Mouse (Mus musculus): Measurements from ENCODE around the gene 1700018F24Rik.
"Not testable (repeated sequence)": the region's sequence is repeated elsewhere in the genome, so short reads cannot be mapped to it uniquely, and the experiment has no call there.

1700018F24Rik gene

GRCm38 (mm10) chr5:145042690-145043089, at the start of gene 1700018F24Rik:
1700018F24Rik (plus strand) TSS chr5:145042990.
- not testable (repeated sequence) for DNase-seq (ENCODE audit: low read depth, low spot score)

DNA sequence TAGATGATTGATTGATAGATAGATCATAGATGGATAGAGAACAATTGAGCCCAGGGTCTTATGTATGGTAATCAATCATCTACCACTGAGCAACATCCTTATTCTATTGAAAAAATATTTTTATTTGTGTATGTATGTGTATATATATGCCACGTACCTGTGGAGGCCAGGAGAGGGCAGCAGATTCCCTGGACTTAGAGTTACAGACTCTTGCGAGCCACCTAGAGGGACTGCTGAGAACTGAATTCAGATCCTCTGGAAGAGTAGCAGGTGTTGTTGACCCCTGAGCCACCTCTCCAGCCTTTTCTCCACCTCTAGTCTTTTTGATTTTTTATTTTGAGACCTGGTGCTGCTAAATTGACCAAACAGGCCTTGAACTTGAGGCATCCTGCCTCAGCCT, 44.3 kb upstream of the 1700018F24Rik start:
- peak; percentile 83 for DNase-seq (ENCODE audit: low read depth, low spot score)

- no peak for DNase-seq (ENCODE audit: low read depth, low spot score)
These were observed 39.4 kb upstream of the 1700018F24Rik start for GRCm38 (mm10) chr5:145003362-145003761.

DNA sequence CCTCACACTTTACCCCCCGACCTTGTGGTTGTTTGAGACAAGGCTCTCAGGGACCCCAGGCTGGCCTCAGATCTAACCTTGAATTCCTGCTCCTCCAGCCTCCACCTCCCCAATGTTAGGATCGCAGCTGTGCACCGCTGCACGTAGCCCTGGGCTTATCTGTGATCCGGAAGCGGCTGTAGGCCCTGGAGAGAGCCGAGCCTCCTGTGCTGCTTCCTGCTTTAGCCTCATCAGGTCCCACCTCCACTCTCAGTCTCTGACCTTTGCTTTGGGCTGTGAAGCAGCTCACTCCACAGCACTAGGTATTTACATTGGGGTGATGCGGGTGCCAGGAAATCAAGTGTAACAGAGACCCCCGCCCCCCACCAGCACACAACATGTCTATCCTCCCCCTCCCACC, 38.3 kb upstream of the 1700018F24Rik start:
- no peak for DNase-seq (ENCODE audit: low read depth, low spot score)

- DNase-seq (ENCODE audit: low read depth, low spot score): no peak
These were observed 37.2 kb upstream of the 1700018F24Rik start for GRCm38 (mm10) chr5:145005596-145005995.

DNA sequence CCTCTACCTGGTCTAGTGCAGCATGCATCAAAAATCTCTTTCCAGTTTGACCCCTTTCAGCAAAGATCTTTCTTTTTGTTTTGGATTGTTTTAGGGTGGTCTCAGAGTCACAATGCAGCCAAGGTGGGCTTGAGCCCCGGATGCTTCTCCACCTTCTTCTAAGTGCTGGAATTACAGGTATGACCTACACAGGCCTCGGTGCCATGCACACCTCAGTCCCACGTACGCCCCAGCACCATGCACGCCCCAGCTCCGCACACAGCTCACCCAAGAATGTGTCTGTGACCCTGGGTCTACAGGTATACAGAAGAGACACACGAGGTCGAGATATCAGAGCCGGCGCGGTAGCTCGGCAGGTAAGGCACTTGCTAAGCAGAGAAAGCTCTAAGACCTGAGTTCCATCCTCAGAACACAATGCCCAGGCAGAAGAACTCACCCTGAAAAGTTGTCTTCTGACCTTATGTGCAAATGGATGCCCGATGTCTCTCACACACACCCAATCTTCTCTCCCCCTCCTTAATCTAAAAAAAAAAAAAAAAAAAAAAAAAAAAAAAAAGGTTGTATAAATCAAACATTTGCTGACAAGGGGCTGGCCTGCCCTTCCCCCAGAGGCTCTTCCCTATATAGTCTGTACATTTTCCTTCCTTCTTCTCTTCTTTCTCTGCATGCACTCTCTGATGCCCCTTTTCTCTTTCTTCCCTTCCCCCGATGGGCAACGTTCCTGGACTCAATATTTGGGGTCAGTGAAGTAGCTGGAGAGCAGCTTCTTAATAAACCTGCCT, 33.7 kb upstream of the 1700018F24Rik start:
- no peak for DNase-seq (ENCODE audit: low read depth, low spot score)

- no peak for DNase-seq (ENCODE audit: low read depth, low spot score)
These were observed 28.5 kb upstream of the 1700018F24Rik start for GRCm38 (mm10) chr5:145014278-145014677.

DNA sequence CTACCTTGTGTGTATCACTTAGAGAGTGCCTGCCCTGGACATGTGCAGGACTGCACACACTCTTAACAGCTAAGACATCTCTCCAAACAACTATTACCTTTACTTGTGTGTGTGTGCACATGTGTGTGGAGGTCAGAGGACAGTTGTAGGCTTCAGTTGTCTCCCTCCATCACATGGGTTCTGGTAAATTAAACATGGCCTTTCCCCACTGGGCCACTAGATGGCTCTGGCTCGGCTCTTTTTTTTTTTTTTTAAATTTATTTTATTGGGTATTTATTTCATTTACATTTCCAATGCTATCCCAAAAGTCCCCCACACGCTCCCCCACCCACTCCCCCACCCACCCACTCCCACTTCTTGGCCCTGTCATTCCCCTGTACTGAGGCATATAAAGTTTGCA, 26.0 kb upstream of the 1700018F24Rik start:
- not testable (repeated sequence) for DNase-seq (ENCODE audit: low read depth, low spot score)

GRCm38 (mm10) chr5:145020254-145020653, 22.5 kb upstream of the 1700018F24Rik start:
- not testable (repeated sequence) for DNase-seq (ENCODE audit: low read depth, low spot score)

GRCm38 (mm10) chr5:145020712-145021111, 22.1 kb upstream of the 1700018F24Rik start:
- DNase-seq (ENCODE audit: low read depth, low spot score): not testable (repeated sequence)

GRCm38 (mm10) chr5:145030476-145030875, 12.3 kb upstream of the 1700018F24Rik start:
- not testable (repeated sequence) for DNase-seq (ENCODE audit: low read depth, low spot score)

DNA sequence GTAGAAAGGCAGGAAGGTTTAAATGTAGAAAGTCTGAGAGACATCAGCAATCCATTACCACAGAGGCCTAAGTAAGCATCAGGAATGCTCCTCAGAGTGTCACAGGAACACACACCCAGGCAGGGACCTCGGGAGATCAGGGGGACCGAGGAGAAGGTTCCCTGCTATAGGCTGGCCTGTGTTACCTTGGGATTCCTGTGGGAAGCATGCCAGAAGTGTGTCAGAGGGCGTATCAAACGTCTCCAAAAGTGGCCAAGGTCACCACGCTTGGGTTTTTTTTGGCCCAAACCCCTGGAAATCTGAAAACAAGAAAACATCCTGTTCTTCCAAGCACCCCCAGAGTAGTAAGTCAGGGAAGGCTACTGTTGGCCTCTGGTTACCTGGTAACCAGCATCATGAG, 10.4 kb upstream of the 1700018F24Rik start, which contains the start of gene Gm4871:
Gm4871 (minus strand) TSS at position 364 of the 400 bp plus-strand sequence.
- DNase-seq (ENCODE audit: low read depth, low spot score): not testable (repeated sequence)

DNA sequence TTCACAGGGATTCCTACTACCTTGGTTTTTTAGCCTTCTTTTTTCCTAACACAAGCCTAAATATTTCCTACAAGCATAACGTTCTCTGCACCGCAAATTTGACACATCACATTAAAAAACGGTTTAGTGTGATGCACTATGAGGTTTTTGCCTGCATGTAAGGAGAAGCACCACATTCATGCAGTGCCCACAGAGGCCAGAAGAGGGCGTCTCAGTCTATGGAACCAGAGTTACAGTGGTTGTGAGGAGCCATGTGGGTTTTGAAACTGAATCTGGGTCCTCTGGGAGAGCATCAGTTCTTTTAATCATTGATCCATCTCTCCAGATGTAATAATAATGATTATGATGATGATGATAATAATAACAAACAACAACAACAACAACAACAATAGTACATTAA, 1.2 kb upstream of the 1700018F24Rik start:
- DNase-seq (ENCODE audit: low read depth, low spot score): peak; percentile 54

DNA sequence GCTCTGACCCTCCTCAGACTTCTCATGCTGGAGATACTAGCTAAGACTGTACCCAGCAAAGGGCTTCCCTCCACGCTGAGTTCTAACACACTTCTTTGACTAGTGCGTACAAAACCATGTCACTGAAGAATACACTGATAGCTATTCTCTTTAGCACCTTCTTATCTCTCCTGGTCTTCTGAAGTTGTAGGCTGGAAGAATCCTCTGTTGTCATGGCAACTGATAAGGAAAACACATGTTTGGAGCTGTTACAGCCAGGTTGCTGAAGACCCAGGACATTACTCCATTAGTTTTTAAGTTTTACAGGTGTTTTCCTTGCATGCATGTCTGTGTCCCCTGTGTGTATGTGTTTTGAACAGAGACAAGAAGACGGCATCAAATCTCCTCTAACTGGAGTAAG, 11.4 kb downstream of the 1700018F24Rik start:
- DNase-seq (ENCODE audit: low read depth, low spot score): not testable (repeated sequence)

GRCm38 (mm10) chr5:145057907-145058306, 15.1 kb downstream of the 1700018F24Rik start:
- DNase-seq (ENCODE audit: low read depth, low spot score): no peak

DNA sequence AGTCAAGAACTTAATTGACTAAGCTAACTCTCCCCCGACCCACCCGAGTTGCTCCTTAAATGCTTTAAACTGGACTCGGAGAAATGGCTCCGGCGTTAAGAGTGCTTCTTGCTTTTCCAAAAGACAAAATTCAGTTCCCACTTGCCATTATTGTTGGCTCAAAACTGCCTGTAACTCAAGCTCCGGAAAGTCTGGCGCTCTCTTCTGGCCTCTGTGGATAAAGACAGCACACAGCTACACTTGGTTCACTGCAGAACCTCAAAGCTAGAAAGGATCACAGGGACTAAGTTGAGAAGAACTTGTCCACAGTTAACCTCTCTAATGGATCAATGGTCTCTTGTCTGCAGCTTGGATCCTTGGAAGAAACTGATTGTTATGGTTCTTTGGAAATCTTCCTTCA, 15.9 kb downstream of the 1700018F24Rik start:
- DNase-seq (ENCODE audit: low read depth, low spot score): no peak

DNA sequence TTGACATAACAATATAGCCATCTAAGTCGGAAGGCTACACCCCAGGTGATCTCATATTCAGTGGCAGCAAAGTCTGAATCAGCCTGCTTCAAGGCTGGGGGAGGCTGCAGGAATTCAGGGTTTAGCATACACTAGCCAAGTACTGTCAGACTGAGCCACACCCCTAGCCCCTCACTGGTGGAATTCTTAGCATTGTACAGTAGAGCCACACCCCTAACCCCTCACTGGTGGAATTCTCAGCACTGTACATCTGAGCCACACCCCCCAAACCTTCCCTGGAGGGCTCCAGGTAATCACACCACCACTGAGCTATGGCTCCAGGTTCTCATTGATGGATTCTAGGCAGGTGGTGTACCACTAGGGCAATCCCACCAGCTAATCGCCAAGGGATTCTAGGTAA, 16.7 kb downstream of the 1700018F24Rik start:
- no peak for DNase-seq (ENCODE audit: low read depth, low spot score)

GRCm38 (mm10) chr5:145064765-145065340, 22.1 kb downstream of the 1700018F24Rik start:
- no peak for DNase-seq (ENCODE audit: low read depth, low spot score)

GRCm38 (mm10) chr5:145068863-145069262, 26.1 kb downstream of the 1700018F24Rik start:
- no peak for DNase-seq (ENCODE audit: low read depth, low spot score)

DNA sequence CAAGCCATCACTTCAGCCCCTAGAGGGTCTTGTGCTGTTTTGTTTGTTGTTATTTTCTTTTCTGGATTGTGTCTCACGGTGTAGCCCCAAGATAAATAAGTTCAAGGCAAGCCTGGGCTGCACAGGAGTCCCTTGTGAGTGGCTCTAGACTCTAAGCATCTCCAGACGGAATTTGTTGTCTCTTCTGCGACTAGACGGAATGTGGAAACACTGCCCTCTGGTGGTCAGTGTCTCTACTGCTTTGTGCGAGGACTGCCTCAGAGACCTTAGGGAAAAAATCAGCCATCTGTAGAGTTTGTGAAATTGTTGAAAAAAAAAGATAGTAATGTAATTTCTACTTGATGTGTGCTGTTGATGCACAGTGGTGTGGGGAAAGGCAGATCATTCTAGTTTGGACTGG, 26.9 kb downstream of the 1700018F24Rik start:
- DNase-seq (ENCODE audit: low read depth, low spot score): peak; percentile 65

DNA sequence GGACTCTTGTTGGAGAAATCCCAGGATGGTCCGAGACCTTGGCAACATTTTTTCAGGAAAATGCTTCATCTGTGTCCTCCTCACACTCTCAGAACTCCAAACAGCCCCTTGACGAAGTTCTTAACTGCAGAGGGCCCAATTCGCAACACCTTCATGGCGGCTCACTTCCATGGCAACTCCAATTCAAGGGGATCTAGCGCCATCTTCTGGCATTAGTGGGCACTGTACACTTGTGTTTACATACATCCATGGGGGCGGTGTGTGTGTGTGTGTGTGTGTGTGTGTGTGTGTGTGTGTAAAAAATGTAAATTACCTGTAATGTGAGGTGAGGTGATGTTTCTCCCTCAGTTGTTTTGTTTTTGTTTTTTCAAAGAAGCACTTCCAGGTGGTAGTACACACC, 28.6 kb downstream of the 1700018F24Rik start:
- DNase-seq (ENCODE audit: low read depth, low spot score): peak; percentile 72

GRCm38 (mm10) chr5:145075081-145075480, 32.3 kb downstream of the 1700018F24Rik start:
- DNase-seq (ENCODE audit: low read depth, low spot score): no peak
